Mouse (Mus musculus): Measurements from ENCODE around the gene Coq9.

- TF ChIP-seq CTCF (IDR thresholded peaks at IDR 0.05; ENCODE audit: low read depth, low read length) (no peak), POLR2A (IDR thresholded peaks at IDR 0.05; ENCODE audit: extremely low read depth, insufficient read depth, low read length) (no peak)
Observed at GRCm38 (mm10) chr8:94825170-94825569, 13.0 kb upstream of the Coq9 start.
